Mouse (Mus musculus) heart, postnatal 0 days (tissue): Measurements from ENCODE around the gene 1700029J07Rik.

Source experiments
- CTCF ChIP-seq: IDR thresholded peaks from 2 replicates; pipeline ENCODE4 v1.5.1; 2016; ENCODE audit warnings: antibody characterized with exemption, control low read depth, low read depth
- EP300 ChIP-seq: IDR thresholded peaks from 2 replicates; pipeline ENCODE4 v1.6.1; 2016; ENCODE audit warnings: antibody characterized with exemption, low read depth

GRCm38 (mm10) chr8:45920392-45920791 lies 54.7 kb downstream of the 1700029J07Rik start:
- no peak for TF ChIP-seq CTCF
- TF ChIP-seq EP300 = no peak
